Mouse (Mus musculus) kidney, adult 11 months (tissue): Measurements from ENCODE around the gene Mllt1.

Experiments used
- DNase-seq: peaks from one replicate; pipeline ENCODE4 v3.0.0; 2022

The Mllt1 gene

GRCm38 (mm10) chr17:56935363-56936131, at the start of gene Mllt1:
Gene Mllt1, minus strand, starts transcription at chr17:56935415.
- DNase-seq = peak; percentile 97

GRCm38 (mm10) chr17:56984886-56985285, 49.7 kb upstream of the Mllt1 start:
- DNase-seq = no peak

DNA sequence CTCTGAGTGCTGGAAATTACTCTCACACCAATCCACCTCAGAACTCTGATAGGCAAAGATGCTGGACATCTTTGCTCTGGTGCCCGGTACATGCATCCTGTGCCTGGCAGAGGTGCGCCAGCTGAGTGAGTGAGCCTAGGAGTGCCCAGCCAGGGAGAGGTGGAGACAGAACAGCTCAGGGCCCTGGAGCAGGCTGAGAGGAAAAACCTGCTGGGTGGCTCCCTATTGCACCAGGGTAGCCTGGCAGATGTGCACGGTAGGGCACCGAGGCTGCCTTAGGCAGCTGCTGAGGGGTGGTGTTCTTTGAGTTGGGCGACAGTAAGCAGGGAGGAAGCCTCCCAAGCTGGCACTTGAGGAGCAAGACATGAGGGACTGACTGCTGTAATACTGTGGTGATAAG, 46.8 kb upstream of the Mllt1 start, which contains the start of gene Acer1:
Gene Acer1, minus strand, starts transcription at position 114 of the 400 bp plus-strand sequence.
- no peak for DNase-seq

DNA sequence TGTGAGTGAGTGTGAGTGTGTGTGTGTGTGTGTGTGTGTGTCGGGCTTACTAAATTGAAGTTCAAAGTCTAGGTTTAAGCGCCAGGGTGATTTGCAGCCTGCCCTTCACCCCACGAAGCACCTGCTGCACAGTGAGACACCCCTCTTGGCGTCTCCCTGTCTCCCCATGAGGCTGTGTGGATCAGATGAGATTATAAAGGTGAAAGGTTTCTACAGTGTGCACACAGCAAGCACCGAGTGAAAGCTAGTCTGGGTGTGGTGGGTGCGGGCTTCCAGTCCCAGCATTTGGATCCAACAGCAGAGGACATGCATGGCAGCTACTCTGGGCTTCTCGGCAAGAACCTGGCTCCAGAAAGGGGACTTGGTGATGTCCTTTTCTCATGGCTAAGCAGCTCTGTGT, 45.8 kb upstream of the Mllt1 start:
- no peak for DNase-seq

DNA sequence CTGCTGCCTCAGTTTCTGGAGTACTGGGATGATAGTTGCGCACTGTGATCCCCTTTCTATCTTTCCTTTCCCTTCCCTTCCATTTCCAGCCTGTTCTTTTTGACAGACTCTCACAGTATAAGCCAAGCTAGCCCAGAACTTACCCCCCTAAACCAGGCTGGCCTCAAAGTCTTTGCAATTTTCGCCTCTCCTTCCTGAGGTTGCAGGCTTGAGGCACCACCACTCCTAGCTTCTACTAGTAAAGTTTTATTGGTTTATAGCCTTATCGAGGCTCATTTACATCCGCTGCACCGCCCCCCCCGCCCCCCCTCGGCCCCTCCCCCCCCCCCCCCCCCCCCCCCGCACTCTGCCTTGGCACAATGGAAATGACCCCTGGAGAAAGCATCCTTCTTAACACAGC, 44.3 kb upstream of the Mllt1 start:
- no peak for DNase-seq

GRCm38 (mm10) chr17:56976531-56977390, 41.5 kb upstream of the Mllt1 start:
- DNase-seq = no peak

- DNase-seq = no peak
Observed at GRCm38 (mm10) chr17:56975391-56975790, 40.2 kb upstream of the Mllt1 start.

- DNase-seq = no peak
Observed at GRCm38 (mm10) chr17:56974708-56975240, 39.6 kb upstream of the Mllt1 start.

GRCm38 (mm10) chr17:56973956-56974707, 38.9 kb upstream of the Mllt1 start:
- no peak for DNase-seq

DNA sequence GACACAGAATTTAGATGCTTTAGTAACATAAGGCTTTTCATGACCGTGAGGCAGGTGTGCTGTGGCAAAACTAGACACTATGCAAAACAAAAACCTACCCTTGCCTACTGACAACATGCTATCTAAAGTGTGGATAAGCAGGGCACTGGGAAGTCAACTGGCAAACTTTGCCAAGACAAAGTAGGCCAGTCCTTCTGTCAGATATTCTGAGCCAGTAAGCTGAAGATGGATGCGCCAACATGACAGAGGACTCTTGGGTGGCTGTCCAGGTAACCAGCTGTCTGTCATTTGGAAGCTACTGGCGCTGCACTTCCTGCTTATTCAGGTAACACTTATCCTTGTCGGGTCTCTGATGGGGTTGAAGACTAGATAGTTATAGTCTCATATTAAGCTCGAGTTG, 34.9 kb upstream of the Mllt1 start:
- no peak for DNase-seq

DNA sequence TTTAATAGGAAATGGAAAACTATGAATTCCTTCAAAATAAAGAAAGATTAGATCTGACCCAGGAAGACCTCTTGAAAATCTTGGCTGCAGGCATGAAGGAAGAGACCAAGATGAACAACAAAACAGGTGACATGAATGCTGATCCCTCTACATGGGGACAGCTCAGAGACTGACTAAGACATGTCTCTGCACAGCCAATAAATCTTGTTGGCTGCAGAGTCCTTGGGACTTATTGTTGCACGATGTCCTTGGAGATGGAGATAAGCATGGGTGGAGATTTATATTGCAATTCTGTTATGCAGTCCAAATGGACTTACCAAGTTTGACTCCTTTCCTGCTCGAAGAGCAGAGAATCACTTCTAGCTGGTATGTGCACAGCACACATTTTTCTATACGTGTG, 34.1 kb upstream of the Mllt1 start:
- no peak for DNase-seq

GRCm38 (mm10) chr17:56963646-56964045, 28.4 kb upstream of the Mllt1 start:
- DNase-seq = no peak

DNA sequence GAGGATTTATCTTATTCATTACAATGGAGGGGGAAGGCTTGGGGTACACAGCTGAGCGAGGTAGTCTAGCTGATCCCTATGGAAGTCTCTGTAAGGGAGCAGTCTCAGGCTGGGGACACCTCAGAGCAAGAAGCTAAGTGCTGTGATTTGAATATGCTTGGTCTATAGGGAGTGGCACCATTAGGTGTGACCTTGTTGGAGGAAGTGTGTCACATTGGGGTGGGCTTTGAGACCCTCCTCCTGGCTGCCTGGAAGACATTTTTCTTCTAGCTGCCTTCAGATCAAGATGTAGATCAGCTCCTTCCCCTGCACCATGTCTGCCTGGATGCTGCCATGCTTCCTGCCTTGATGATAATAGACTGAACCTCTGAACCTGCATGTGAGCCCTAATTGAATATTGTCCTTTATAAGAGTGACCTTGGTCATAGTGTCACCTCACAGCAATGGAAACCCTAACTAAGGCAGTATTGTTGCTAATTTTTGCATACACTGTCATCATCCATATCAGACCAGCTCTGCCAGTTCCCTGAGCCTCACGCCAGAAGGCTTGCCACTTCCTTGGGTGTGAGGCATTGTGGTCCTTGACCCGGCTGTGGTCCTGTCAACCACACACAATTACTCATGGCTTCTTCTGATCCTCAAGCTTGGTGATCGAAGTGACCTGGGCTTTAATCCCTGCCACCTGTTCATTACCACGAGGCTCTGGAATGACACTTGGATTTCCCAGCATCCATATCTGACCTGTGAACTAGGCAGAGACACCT, 27.6 kb upstream of the Mllt1 start:
- DNase-seq = no peak

- DNase-seq = no peak
Observed at GRCm38 (mm10) chr17:56961880-56962279, 26.7 kb upstream of the Mllt1 start.

DNA sequence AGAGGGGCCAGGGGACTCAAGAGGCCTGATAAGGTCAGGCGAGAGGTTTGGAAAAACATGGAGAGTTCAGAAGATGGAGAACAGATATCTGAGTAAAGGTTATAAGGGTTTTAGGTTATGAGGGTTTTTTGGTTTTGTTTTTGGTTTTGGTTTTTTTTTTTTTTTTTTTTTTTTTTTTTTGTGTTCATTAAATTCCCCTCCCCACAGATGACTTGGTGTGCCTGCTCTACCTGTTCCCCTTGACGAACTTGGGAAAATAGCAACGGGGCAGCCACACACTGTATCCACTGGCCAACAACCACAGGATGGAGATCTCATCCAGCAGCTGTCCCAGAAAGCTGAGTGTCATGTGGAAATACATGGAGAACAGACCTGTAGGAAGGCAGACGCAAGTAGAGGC, 23.5 kb upstream of the Mllt1 start:
- DNase-seq = no peak

DNA sequence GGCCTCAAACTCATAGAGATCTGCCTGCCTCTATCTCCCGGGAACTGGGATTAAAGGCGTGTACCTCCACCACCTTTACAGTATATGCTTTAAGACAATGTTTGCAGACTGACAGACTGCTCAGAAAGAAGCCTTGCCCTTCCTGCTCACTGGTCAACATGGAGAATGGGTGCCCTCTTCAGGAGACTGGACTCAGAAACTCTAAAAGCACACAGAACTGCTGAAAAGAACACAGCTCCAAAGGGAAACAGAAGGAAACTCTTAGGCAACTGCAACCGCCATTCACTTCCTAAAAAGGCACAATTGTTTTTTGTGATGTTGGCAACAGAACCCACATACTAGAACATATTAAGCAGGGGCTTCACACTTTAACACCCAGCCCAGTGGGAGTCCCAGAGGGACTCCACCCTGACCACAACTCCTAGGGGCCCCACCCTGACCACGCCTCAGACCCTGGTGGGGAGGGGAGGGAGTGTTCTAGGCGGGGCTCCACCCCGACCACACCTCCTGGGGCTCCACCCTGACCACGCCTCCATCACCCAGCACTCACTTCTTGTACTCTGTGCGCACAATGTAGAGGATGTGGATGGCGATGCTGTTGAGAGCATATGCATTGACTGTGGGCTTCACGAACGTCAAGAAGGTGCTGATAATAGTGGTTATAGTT, 22.7 kb upstream of the Mllt1 start:
- no peak for DNase-seq

GRCm38 (mm10) chr17:56954871-56955270, 19.7 kb upstream of the Mllt1 start:
- DNase-seq = no peak

DNA sequence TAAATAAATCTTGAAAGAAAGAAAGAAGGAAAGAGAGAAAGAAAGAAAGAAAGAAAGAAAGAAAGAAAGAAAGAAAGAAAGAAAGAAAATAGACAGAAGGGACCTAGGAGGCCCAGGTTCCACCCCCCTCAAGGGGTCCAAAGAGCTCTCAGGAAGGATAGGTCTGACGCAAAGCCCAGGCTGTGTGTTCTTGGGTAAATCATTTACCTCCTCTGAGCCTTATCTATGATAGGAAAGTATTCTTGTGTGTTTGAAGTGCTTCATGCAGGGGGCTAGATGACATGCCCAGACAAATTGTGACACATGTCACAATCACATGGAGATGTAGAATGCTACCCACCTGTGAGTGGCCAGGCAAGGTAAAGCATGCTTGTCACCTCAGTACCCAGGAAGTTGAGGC, 17.4 kb upstream of the Mllt1 start:
- no peak for DNase-seq

- peak; percentile 35 for DNase-seq
Observed at GRCm38 (mm10) chr17:56950915-56951314, 15.7 kb upstream of the Mllt1 start.

- DNase-seq = no peak
Observed at GRCm38 (mm10) chr17:56938751-56939150, 3.5 kb upstream of the Mllt1 start.

GRCm38 (mm10) chr17:56936731-56937130, 1.5 kb upstream of the Mllt1 start:
- no peak for DNase-seq
